In the genomic region with DNA sequence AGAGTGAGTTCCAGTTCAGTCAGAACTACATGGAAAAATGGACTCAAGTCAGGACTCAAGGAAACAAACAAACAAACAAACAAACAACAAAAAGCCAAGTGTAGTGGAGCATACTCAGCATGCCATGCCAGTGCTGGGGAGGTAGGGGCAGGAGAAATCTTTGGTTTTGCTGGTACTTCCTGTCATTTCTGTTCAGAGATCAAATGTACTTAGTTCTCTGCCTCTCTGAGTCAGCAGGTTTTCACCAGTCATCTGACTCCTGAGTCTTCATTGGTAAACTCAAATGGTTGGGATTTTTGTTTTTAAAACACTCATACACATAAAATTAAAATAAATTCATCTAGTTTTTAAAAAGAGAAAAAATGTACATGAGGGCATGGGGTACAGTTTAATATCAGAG, we compare ENCODE assay signal across 26 mouse cellular contexts. TPM values are rescaled to one million over a fixed set of nuclear protein-coding genes. Genes with fewer than 3 reads are reported as not detected.
DNase-seq lines count a peak whose midpoint lies in the region; ATAC-seq and TF ChIP-seq lines count a peak whose summit lies in the region.
"Had no signal": no experiment of that assay in that cellular context is flagged by ENCODE, and none has a peak within 500 bp of the region (broad histone marks: within the 10 kb centered on the region; RNA-seq: fewer than 3 reads in every experiment).

No protein-coding gene starts in this region.

- H3K9me3 ChIP-seq in liver, embryonic 12.5 days (replicated peaks): no peaks in the 10 kb centered on the region
- H3K9me3 ChIP-seq: embryonic facial prominence, embryonic 12.5 days; hindbrain, embryonic 15.5 days; limb, embryonic 10.5 days; midbrain, embryonic 13.5 days; neural tube, embryonic 15.5 days; stomach, embryonic 15.5 days had no signal

- H3K9ac ChIP-seq in liver, adult 2 months (ENCODE audit: low read depth, low read length): no peak overlapping the region
- H3K9ac ChIP-seq in liver, embryonic 12.5 days: no peak overlapping the region
- H3K9ac ChIP-seq: embryonic facial prominence, embryonic 12.5 days; hindbrain, embryonic 15.5 days; midbrain, embryonic 13.5 days; neural tube, embryonic 15.5 days; stomach, embryonic 15.5 days had no signal

- H3K36me3 ChIP-seq in liver, adult 2 months (ENCODE audit: control insufficient read depth, insufficient read depth, low read length): no peaks in the 10 kb centered on the region
- H3K36me3 ChIP-seq in liver, embryonic 12.5 days: no peaks in the 10 kb centered on the region
- H3K36me3 ChIP-seq: embryonic facial prominence, embryonic 12.5 days; hindbrain, embryonic 15.5 days; limb, embryonic 10.5 days; midbrain, embryonic 13.5 days; neural tube, embryonic 15.5 days; stomach, embryonic 15.5 days had no signal

- H3K79me2 ChIP-seq in liver, adult 2 months (ENCODE audit: control insufficient read depth, insufficient read depth, low read length): peaks cover 9% of the 10 kb centered on the region; the same call in 1 of the 2 replicates

- H3K4me1 ChIP-seq in liver, adult 2 months (ENCODE audit: control insufficient read depth, insufficient read depth, low read length): peaks cover 4% of the 10 kb centered on the region
- peaks cover 22% of the 10 kb centered on the region for H3K4me1 ChIP-seq in liver, embryonic 12.5 days
- H3K4me1 ChIP-seq: hindbrain, embryonic 15.5 days; limb, embryonic 10.5 days; midbrain, embryonic 13.5 days; neural tube, embryonic 15.5 days; stomach, embryonic 15.5 days had no signal

- ATAC-seq in liver, embryonic 12.5 days: no peak
- ATAC-seq in megakaryocyte progenitor cell, adult 5-6 weeks (replicated peaks; ENCODE audit: poor library complexity): 0 out of 2 replicates have a peak, but pooled peaks have one; percentile 23
- ATAC-seq: forebrain, embryonic 16.5 days; midbrain, embryonic 13.5 days had no signal

- no peak overlapping the region for H3K4me3 ChIP-seq in liver, adult 2 months (ENCODE audit: insufficient read depth, low read depth, low read length)
- H3K4me3 ChIP-seq in liver, embryonic 12.5 days: no peak overlapping the region
- H3K4me3 ChIP-seq: embryonic facial prominence, embryonic 12.5 days; hindbrain, embryonic 15.5 days; limb, embryonic 10.5 days; midbrain, embryonic 13.5 days; neural tube, embryonic 15.5 days; stomach, embryonic 15.5 days had no signal

- H3K4me2 ChIP-seq in liver, embryonic 12.5 days: no peak overlapping the region
- H3K4me2 ChIP-seq: embryonic facial prominence, embryonic 12.5 days; heart, embryonic 11.5 days; hindbrain, embryonic 15.5 days; liver, embryonic 11.5 days; midbrain, embryonic 13.5 days; neural tube, embryonic 15.5 days; stomach, embryonic 15.5 days had no signal

- H3K27ac ChIP-seq in liver, adult 2 months (replicated peaks; ENCODE audit: insufficient read depth, low read depth, low read length): no peak overlapping the region
- H3K27ac ChIP-seq in liver, embryonic 12.5 days: no peak overlapping the region; the same call in 1 of the 2 replicates
- H3K27ac ChIP-seq: embryonic facial prominence, embryonic 12.5 days; hindbrain, embryonic 15.5 days; limb, embryonic 10.5 days; macrophage; midbrain, embryonic 13.5 days; neural tube, embryonic 15.5 days; stomach, embryonic 15.5 days had no signal

- no peak for TF ChIP-seq CTCF in liver, adult 2 months (IDR thresholded peaks at IDR 0.05; ENCODE audit: low read depth, low read length)

- no peaks in the 10 kb centered on the region for H3K27me3 ChIP-seq in liver, adult 2 months (ENCODE audit: control insufficient read depth, insufficient read depth, low read length)
- no peaks in the 10 kb centered on the region for H3K27me3 ChIP-seq in liver, embryonic 12.5 days (replicated peaks)
- H3K27me3 ChIP-seq: embryonic facial prominence, embryonic 12.5 days; hindbrain, embryonic 15.5 days; midbrain, embryonic 13.5 days; neural tube, embryonic 15.5 days; stomach, embryonic 15.5 days had no signal

- no peak for TF ChIP-seq POLR2A in liver, adult 2 months (IDR thresholded peaks at IDR 0.05; ENCODE audit: extremely low read depth, insufficient read depth, low read length)

- peak; percentile 48 for DNase-seq in liver, adult 2 months (ENCODE audit: extremely low read depth, low read depth, low spot score)
- peak; percentile 34 for DNase-seq in CD4-positive, CD25-positive, alpha-beta regulatory T cell, adult 2 months (ENCODE audit: low read depth, low spot score)
- peak; percentile 14 for DNase-seq in T-cell, adult 2 months (ENCODE audit: low spot score)
- DNase-seq in right cerebral cortex, postnatal 10 days (ENCODE audit: low spot score in 2 of 2): no peak
- no peak for DNase-seq in layer of hippocampus, adult 8-10 months (ENCODE audit: low spot score in 2 of 2)
- DNase-seq: adrenal gland, adult 8-10 months; cerebellum, adult 9-10 months; heart, postnatal 36 days; kidney, adult 11 months; kidney, postnatal 4 days; lung, adult 2 months; right cerebral cortex, postnatal 25 days; thymus, adult 18-20 months had no signal

RNA-seq across cellular contexts. Expression of a gene that starts 13.5 kb away (rescaled TPM):
- 29.7 and 36.8 TPM in 2 replicates for total RNA-seq in liver, adult 2 months (2014; rRNA removed)
- 1.9 and 2.1 TPM in 2 replicates for polyA plus RNA-seq in liver, adult 2 months (2012; rRNA removed)
- polyA plus RNA-seq in liver, embryonic 12.5 days (2016; fragmentation: Nextera tagmentation; extraction: Ambion mirVana): 10.9 and 11.0 TPM in 2 replicates
- total RNA-seq in megakaryocyte progenitor cell, adult 5-6 weeks (2015): 24.5 and 35.5 TPM in 2 replicates
- 23.3 and 30.8 TPM in 2 replicates for total RNA-seq in megakaryocyte progenitor cell, adult 5-6 weeks (2017)
- total RNA-seq in layer of hippocampus, adult 8-10 months (2022): 10 to 100 TPM; 50.0 to 60.5 (median 55.1) TPM

RNA-seq across cellular contexts. Expression of a gene that starts 54.8 kb away (rescaled TPM):
- not detected in 2 replicates for total RNA-seq in liver, adult 2 months (2014; rRNA removed)
- not detected in 2 replicates for polyA plus RNA-seq in liver, adult 2 months (2012; rRNA removed)
- polyA plus RNA-seq in liver, embryonic 12.5 days (2016; fragmentation: Nextera tagmentation; extraction: Ambion mirVana): not detected in 2 replicates
- not detected in 2 replicates for total RNA-seq in megakaryocyte progenitor cell, adult 5-6 weeks (2015)
- not detected in 2 replicates for total RNA-seq in megakaryocyte progenitor cell, adult 5-6 weeks (2017)
- total RNA-seq in layer of hippocampus, adult 8-10 months (2022): not detected
- total RNA-seq: heart, postnatal 36 days; layer of hippocampus, postnatal 10 days had no signal
- polyA plus RNA-seq: embryonic facial prominence, embryonic 12.5 days; forebrain, embryonic 16.5 days; heart, embryonic 11.5 days; hindbrain, embryonic 15.5 days; limb, embryonic 10.5 days; liver, embryonic 11.5 days; lung, adult 2 months; midbrain, embryonic 13.5 days; neural tube, embryonic 15.5 days; stomach, embryonic 15.5 days had no signal

Comparison
In these comparisons a context has a peak if more than half of its experiments do, and no peak if none do; other contexts are left out.
1. DNase-seq: peak in liver, adult 2 months (single experiment), CD4-positive, CD25-positive, alpha-beta regulatory T cell, adult 2 months (single experiment) and T-cell, adult 2 months (single experiment); none in right cerebral cortex, postnatal 10 days (0 of 2) and layer of hippocampus, adult 8-10 months (0 of 2).